Mouse (Mus musculus) forebrain, embryonic 12.5 days (tissue): ENCODE data around the gene Serpine2. TPM values are rescaled to one million over a fixed set of nuclear protein-coding genes. Genes with fewer than 3 reads are reported as not detected.
A peak's percentile ranks its signal among the peaks of the same experiment; 100 is the strongest.

ENCODE experiments used
- ATAC-seq: fragments of 200-750 bp; cut with Nextera tagmentation; 2 replicates; pipeline ENCODE4 v1.8.0; 2017; ENCODE audit warnings: moderate TSS enrichment; ENCODE audit not compliant: low FRiP score
- H3K27ac ChIP-seq: fragments of 300-500 bp; sonication (generic); 2 replicates; pipeline ENCODE4 v1.5.1; 2016; ENCODE audit warnings: mild to moderate bottlenecking
- H3K27me3 ChIP-seq: fragments of 300-500 bp; sonication (generic); 2 replicates; pipeline ENCODE4 v1.6.1; 2016; ENCODE audit warnings: mild to moderate bottlenecking
- H3K36me3 ChIP-seq: fragments of 300-500 bp; sonication (generic); replicated peaks from 2 replicates; pipeline ENCODE4 v1.6.1; 2016; ENCODE audit warnings: mild to moderate bottlenecking
- H3K4me1 ChIP-seq: fragments of 300-500 bp; sonication (generic); 2 replicates; pipeline ENCODE4 v1.6.1; 2016
- H3K4me2 ChIP-seq: fragments of 300-500 bp; sonication (generic); 2 replicates; pipeline ENCODE4 v1.6.1; 2016; ENCODE audit warnings: mild to moderate bottlenecking, moderate library complexity
- H3K4me3 ChIP-seq: fragments of 300-500 bp; sonication (generic); replicated peaks from 2 replicates; pipeline ENCODE4 v1.5.1; 2016; ENCODE audit warnings: mild to moderate bottlenecking
- H3K9ac ChIP-seq: fragments of 300-500 bp; sonication (generic); 2 replicates; pipeline ENCODE4 v1.6.1; 2016; ENCODE audit warnings: mild to moderate bottlenecking
- H3K9me3 ChIP-seq: fragments of 300-500 bp; sonication (generic); 2 replicates; pipeline ENCODE4 v1.6.1; 2016
- WGBS: fragments of 180-500 bp; shearing (Covaris S2); methylation state at CpG from one replicate; pipeline ENCODE4 v1.1.7; 2016; 5-methylcytosine and 5-hydroxymethylcytosine counted together
- polyA plus RNA-seq: library from polyadenylated mRNA; unstranded; fragments of >200 nt; fragmentation: Nextera tagmentation; extraction: Ambion mirVana; gene quantifications from 2 replicates; pipeline ENCODE4 v1.2.1, GENCODE M21; 2016

The Serpine2 gene
- polyA plus RNA-seq, 1 experiment from 2014 or later: 42.5 TPM

DNA sequence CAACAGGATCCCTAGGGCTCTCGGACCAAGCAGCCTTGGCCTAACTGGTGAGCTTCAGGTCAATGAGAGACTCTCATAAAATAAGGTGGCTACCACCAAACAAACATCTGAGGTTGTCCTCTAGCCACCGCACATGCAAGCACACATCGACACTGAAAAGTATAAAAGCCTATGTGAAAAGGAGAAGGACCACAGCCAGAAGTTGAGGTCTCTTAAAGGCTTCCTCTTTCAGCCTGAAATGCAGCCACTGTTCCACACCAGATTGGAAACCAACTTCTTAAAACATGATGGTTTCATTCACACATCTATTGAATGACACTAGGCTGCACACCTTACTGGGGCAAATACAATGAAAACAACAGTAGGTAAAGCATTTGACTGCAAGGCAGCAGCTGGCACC lies 7.5 kb downstream of the Serpine2 start:
- Histone ChIP-seq H3K4me1 (peaks cover 7% of the 10 kb centered on the region; the same call in 1 of the 2 replicates), H3K9me3 (no peaks in the 10 kb centered on the region), H3K4me2 (no peak overlapping the region), H3K9ac (no peak overlapping the region), H3K4me3 (no peak overlapping the region), H3K27ac (no peak overlapping the region), H3K27me3 (peaks cover 28% of the 10 kb centered on the region), H3K36me3 (no peaks in the 10 kb centered on the region)
- no peak for ATAC-seq
- 98% methylated on average over 3 of the region's 3 CpGs for WGBS

DNA sequence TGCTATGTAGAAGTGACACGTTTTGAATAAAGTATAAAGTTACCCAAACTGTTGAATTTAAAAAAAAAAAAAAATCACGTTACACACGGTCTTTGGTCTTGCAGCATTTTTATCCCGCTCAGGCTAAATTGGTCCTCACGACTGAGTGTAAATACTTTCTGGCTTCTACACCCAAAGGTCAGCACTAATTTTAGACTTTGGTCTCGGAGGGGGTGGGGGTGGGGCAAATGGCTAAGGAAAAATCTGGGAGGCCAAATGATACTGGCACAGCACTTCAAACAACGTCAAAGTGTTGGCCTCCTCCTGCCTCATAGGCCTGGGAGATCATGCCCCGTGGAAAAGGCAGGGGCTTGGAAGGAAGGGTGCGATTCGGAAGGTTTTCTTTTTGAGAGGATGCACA lies 10.6 kb downstream of the Serpine2 start:
- no peak overlapping the region for H3K27ac ChIP-seq
- H3K9ac ChIP-seq: no peak overlapping the region
- H3K27me3 ChIP-seq: 0 out of 2 replicates have a peak, but pooled peaks cover under 1% of the 10 kb centered on the region
- no peaks in the 10 kb centered on the region for H3K9me3 ChIP-seq
- H3K4me3 ChIP-seq: no peak overlapping the region
- no peaks in the 10 kb centered on the region for H3K4me1 ChIP-seq
- 92% methylated on average over 10 of the region's 10 CpGs for WGBS
- no peaks in the 10 kb centered on the region for H3K36me3 ChIP-seq
- ATAC-seq: no peak
- no peak overlapping the region for H3K4me2 ChIP-seq

DNA sequence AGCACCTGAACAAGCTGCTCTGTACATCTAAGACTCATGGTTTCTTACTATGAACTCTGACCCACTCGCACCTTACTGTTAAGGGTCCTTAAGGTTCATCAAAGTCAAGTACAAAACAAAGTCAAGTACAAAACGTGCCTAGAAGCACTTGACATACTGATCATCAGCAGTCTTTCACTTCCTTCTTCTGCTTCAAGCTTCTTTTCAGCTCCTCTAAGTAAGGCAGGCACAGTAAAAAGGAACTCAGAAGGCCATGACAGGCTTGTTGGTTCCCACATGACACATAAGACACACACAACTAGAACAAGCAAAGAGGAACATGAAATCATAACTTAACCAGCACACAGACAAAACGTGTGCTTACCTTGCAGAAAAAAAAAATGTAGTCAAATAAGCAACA lies 12.3 kb downstream of the Serpine2 start:
- Histone ChIP-seq H3K4me1 (no peaks in the 10 kb centered on the region), H3K9ac (no peak overlapping the region), H3K4me3 (no peak overlapping the region), H3K36me3 (no peaks in the 10 kb centered on the region), H3K9me3 (no peaks in the 10 kb centered on the region), H3K4me2 (no peak overlapping the region), H3K27me3 (no peaks in the 10 kb centered on the region), H3K27ac (no peak overlapping the region)
- no peak for ATAC-seq
- 83% methylated on average over 3 of the region's 3 CpGs for WGBS

DNA sequence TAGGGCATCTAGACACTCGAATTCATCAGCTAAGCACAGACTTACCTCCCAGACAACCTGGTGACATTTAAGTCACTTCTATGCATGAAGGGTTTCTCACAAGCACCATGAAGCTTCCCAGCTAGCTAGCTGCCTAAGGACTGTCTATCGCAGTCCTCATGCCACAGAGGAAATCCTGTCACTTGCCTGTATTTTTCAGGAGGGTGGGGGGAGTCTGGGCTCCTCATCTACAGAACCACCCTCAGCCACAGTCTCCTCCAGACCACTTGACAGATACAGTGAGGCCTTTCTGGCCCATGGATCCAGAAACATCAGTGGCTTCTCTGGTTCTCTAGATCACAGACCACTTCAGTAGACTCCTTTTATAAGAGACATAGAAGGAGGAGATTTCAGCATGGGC lies 14.1 kb downstream of the Serpine2 start:
- Histone ChIP-seq H3K4me1 (no peaks in the 10 kb centered on the region), H3K27me3 (no peaks in the 10 kb centered on the region), H3K4me3 (no peak overlapping the region), H3K9ac (no peak overlapping the region), H3K4me2 (no peak overlapping the region), H3K27ac (no peak overlapping the region), H3K36me3 (no peaks in the 10 kb centered on the region), H3K9me3 (no peaks in the 10 kb centered on the region)
- WGBS: 93% methylated on average over 2 of the region's 2 CpGs
- no peak for ATAC-seq

DNA sequence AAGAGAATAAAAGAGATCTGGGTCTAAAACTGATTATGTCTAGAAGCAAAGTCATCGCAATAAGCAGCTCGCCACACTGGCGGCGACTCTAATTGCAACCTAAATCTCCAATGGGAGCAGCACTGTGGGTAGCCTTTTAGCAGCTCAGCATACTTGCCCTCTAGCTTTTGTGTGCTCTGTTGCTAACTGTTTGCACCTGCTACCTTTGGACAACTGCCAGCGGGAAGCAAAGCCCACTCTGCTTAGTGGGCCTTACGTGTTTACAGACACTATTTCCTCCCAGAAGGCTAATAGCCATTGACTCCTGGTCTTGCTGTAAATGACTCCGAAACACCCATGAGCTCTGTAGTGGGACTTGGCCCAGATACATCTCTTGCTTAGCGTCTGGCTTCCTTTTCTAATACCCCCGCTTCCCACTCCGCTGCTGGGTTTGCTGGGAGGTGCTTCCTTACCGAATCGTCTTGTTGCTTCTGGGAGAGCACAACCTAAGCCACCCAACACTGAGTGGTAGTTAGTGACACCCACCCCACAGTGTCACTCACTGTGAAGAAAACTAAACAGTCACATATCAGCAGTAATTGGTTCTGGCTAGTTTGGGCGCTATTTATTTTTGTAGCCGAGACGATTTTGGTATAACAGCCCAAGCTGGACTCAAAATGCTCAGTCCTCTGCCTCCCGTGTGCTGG lies 28.1 kb downstream of the Serpine2 start:
- H3K4me3 ChIP-seq: no peak overlapping the region
- H3K4me2 ChIP-seq: no peak overlapping the region
- no peaks in the 10 kb centered on the region for H3K27me3 ChIP-seq
- H3K9me3 ChIP-seq: no peaks in the 10 kb centered on the region
- H3K4me1 ChIP-seq: peaks cover 4% of the 10 kb centered on the region
- peak; percentile 72 for ATAC-seq
- H3K27ac ChIP-seq: 0 out of 2 replicates have a peak overlapping the region, but pooled peaks have one; percentile 13
- no peaks in the 10 kb centered on the region for H3K36me3 ChIP-seq
- WGBS: 56% methylated on average over 16 of the region's 16 CpGs
- no peak overlapping the region for H3K9ac ChIP-seq

DNA sequence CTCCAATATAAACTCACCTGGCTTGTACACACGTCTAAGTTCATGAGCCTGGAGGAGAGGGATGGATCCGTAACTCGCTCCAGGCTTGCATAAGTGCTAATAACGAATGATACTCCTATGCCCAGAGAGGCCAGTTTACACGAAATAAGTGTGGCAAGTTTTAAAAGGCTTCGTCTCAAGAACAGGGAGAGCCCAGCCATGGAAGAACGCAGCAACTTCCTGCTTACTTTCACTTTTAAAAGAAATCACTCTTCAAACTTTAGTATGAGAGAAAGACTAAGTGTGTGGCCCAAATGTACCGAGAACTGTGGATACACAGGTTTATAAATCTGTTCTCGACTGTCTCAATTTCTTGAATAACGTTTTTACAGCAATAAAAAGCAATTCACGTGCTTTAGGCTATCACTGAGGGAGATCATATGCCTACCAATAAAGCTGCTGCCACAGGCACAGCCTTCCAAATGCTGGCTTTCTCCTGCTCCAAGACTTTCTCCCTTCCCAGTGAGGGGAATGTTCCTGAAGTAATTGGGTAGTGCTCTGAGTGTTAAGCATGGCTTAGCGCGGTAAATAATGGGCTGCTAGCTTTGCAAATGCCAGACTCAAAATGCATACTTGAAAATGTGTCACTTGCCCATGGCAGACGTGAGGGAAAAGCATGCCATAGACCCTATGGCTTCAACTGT lies 36.9 kb downstream of the Serpine2 start:
- H3K4me1 ChIP-seq: peaks cover 9% of the 10 kb centered on the region; the same call in 1 of the 2 replicates
- H3K27ac ChIP-seq: no peak overlapping the region
- WGBS: 80% methylated on average over 14 of the region's 14 CpGs
- no peak for ATAC-seq
- H3K9ac ChIP-seq: no peak overlapping the region
- H3K9me3 ChIP-seq: no peaks in the 10 kb centered on the region
- H3K4me2 ChIP-seq: no peak overlapping the region
- H3K36me3 ChIP-seq: no peaks in the 10 kb centered on the region
- no peak overlapping the region for H3K4me3 ChIP-seq
- H3K27me3 ChIP-seq: no peaks in the 10 kb centered on the region

DNA sequence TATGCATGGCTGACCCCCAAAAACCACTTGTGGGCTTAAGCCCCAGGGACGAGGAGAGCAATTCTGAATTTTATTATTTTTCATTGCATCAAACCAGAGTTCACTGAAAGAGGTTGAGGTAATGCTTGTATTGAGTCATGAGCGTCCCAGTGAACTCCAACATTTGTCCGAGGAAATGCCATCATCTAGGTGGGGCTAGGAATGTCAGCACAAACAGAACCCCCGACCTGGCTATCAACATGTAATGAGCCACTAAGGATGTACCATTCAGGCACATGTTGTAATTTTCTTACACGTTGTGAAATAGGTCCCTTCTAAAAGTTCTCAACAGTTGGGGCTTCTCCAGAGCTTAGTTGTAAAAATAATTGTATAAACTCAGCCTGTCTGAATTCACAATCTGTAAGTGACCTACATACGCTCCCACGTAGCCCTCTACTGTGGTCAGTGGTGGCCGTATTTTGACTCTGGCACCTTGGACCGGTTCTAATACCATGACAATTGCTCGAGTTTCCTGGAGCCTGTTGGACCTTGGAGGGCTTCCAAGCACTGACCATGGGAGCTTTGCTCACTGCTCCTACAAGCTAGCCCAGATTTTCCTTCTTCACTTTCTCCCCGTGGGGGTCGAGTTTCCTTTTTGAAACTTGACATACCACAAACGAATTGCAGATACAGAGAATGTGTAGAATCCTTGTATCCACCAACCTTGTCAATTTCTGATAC lies 38.0 kb downstream of the Serpine2 start:
- Histone ChIP-seq H3K4me2 (no peak overlapping the region), H3K36me3 (no peaks in the 10 kb centered on the region), H3K9ac (no peak overlapping the region), H3K27me3 (no peaks in the 10 kb centered on the region), H3K9me3 (no peaks in the 10 kb centered on the region), H3K27ac (no peak overlapping the region), H3K4me3 (no peak overlapping the region), H3K4me1 (peaks cover 9% of the 10 kb centered on the region; the same call in 1 of the 2 replicates)
- no peak for ATAC-seq
- WGBS: 80% methylated on average over 13 of the region's 13 CpGs

DNA sequence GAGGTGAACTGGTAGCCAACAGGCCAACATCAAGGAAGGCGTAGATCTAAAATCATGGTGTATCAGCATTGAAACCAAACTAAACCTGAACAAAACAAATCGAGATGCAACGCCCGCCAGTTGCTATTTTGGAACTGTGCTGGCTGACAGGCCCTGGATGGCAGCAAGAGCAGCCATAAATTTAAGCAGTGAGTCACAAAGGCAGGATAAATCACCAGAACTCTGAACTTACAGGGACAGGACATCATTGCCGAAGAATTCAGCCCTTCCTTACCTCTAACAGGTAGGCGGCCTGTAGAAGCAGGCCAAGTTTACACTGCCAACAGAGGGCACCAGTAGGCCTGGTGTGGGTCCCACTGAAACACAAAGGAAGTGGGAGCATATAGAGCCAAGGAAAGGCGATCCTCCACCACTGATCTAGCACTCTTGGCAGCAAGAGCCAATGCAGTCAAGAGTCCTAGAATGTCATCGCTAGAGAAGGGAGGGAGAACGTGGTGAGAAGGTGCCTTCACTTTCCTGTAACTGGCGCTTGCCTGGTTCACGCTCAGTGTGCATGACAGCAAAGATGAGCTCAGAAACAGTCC lies 41.6 kb downstream of the Serpine2 start:
- no peak for ATAC-seq

DNA sequence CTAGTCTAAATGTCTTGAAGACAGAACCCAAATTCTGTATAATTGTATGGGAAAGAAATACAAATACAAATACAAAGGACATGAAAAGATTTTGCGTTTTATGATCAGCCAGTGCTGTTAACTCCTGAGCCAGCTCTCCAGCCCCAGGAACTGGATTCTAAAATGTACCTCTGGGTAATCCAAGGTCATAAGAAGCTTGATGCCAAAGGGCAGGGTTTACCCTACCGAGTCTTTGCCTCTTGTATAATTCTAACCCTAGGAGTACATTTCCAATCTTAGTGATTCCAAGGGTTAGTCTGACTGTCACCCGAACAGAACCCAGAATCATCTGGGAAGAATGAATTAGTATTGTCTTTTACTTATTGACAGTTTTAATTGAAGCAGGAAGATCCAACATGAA lies 45.5 kb downstream of the Serpine2 start:
- no peak overlapping the region for H3K9ac ChIP-seq
- no peaks in the 10 kb centered on the region for H3K27me3 ChIP-seq
- H3K4me2 ChIP-seq: no peak overlapping the region
- WGBS: 91% methylated on average over 3 of the region's 3 CpGs
- no peak overlapping the region for H3K4me3 ChIP-seq
- no peaks in the 10 kb centered on the region for H3K9me3 ChIP-seq
- no peak for ATAC-seq
- no peaks in the 10 kb centered on the region for H3K4me1 ChIP-seq
- no peak overlapping the region for H3K27ac ChIP-seq
- no peaks in the 10 kb centered on the region for H3K36me3 ChIP-seq

More for the DNA sequence above, 41.6 kb downstream of the Serpine2 start:
- 96% methylated on average over 11 of the region's 11 CpGs for WGBS
- H3K9ac ChIP-seq: no peak overlapping the region
- H3K36me3 ChIP-seq: no peaks in the 10 kb centered on the region
- H3K9me3 ChIP-seq: no peaks in the 10 kb centered on the region
- H3K4me3 ChIP-seq: no peak overlapping the region
- no peak overlapping the region for H3K4me2 ChIP-seq
- H3K27me3 ChIP-seq: no peaks in the 10 kb centered on the region
- H3K4me1 ChIP-seq: 0 out of 2 replicates have a peak, but pooled peaks cover under 1% of the 10 kb centered on the region
- H3K27ac ChIP-seq: no peak overlapping the region

DNA sequence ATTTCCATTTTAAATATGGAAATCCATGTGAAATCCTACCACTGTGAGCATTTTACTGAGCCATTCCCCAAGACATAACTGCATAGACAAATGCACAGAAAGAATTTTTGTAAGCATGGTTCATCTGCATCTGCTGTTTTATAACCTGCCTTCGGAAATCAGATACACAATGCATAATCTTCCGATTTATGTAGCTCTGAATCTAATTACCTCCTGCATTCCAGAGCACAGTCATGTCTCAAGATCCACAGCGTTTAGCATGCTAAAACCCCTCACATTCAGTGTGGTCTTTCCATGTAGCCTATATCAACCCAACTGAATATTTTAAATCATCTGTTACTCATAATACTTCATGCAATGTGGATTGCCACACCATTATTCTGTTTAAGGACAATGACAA lies 51.5 kb downstream of the Serpine2 start:
- 86% methylated on average over 3 of the region's 3 CpGs for WGBS
- H3K27me3 ChIP-seq: no peaks in the 10 kb centered on the region
- H3K9me3 ChIP-seq: no peaks in the 10 kb centered on the region
- no peak overlapping the region for H3K9ac ChIP-seq
- H3K4me3 ChIP-seq: no peak overlapping the region
- H3K4me1 ChIP-seq: no peaks in the 10 kb centered on the region
- H3K36me3 ChIP-seq: no peaks in the 10 kb centered on the region
- no peak for ATAC-seq
- no peak overlapping the region for H3K4me2 ChIP-seq
- H3K27ac ChIP-seq: no peak overlapping the region

DNA sequence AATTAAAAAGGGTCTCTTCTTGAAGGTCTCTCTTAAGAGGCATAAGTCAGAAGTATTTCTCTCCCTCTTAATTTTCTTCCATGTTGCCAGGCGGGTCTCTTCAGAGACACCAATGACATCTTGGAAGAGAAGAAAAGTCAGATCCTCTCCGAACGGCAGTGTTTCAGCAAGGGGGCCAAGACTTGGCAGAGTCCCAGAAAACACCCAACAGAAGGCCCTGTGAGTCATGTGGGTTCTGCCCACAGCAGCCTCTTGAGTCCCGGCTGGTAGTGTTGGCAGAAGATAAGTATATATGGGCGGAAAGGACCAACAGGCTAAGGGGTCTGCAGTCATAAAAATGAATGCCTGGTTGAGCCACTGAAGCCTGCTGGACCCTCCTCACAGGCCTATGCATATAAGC lies 54.1 kb downstream of the Serpine2 start:
- Histone ChIP-seq H3K27ac (no peak overlapping the region), H3K36me3 (no peaks in the 10 kb centered on the region), H3K9ac (no peak overlapping the region), H3K4me2 (no peak overlapping the region), H3K4me1 (no peaks in the 10 kb centered on the region), H3K4me3 (no peak overlapping the region), H3K9me3 (no peaks in the 10 kb centered on the region), H3K27me3 (no peaks in the 10 kb centered on the region)
- 76% methylated on average over 5 of the region's 5 CpGs for WGBS
- no peak for ATAC-seq

DNA sequence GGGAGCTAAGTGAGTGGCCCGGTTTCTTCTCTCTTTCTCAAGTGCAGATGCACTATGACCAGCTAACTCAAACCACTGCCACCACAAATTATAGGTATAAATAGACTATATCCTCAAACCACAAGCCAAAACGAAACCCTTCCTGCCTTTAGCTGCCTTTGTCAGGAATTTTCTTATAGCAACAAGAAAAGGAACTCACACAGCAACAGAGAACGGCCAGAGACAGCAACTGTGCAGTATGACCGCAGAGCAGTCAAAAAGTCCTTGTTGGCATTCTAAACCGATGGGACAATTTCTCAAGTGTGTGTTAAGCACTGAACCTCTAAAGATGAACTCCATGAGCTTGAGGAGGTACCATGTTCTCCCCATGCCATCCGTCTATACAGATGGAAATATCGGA lies 57.4 kb downstream of the Serpine2 start:
- no peaks in the 10 kb centered on the region for H3K36me3 ChIP-seq
- no peaks in the 10 kb centered on the region for H3K27me3 ChIP-seq
- H3K27ac ChIP-seq: no peak overlapping the region
- H3K9me3 ChIP-seq: no peaks in the 10 kb centered on the region
- no peak overlapping the region for H3K4me3 ChIP-seq
- no peaks in the 10 kb centered on the region for H3K4me1 ChIP-seq
- H3K9ac ChIP-seq: no peak overlapping the region
- WGBS: 87% methylated on average over 7 of the region's 7 CpGs
- H3K4me2 ChIP-seq: no peak overlapping the region
- no peak for ATAC-seq
